26 mouse cellular contexts compared by ENCODE assay signal in genomic region chr3:61011660-61012059, GRCm38 (mm10). TPM values are rescaled to one million over a fixed set of nuclear protein-coding genes. Genes with fewer than 3 reads are reported as not detected.
DNase-seq lines count a peak whose midpoint lies in the region; ATAC-seq and TF ChIP-seq lines count a peak whose summit lies in the region.
"Had no signal": no experiment of that assay in that cellular context is flagged by ENCODE, and none has a peak within 500 bp of the region (broad histone marks: within the 10 kb centered on the region; RNA-seq: fewer than 3 reads in every experiment).

No protein-coding gene starts in this region.

- H3K4me1 ChIP-seq in kidney, adult 2 months (ENCODE audit: control insufficient read depth, insufficient read depth, low read length), result no peaks in the 10 kb centered on the region; the same call in 1 of the 2 replicates
- H3K4me1 ChIP-seq: embryonic facial prominence, embryonic 15.5 days; limb, embryonic 12.5 days; liver, embryonic 13.5 days; midbrain, embryonic 13.5 days had no signal

- no peaks in the 10 kb centered on the region for H3K36me3 ChIP-seq in kidney, adult 2 months (ENCODE audit: control insufficient read depth, insufficient read depth, low read length)
- H3K36me3 ChIP-seq: embryonic facial prominence, embryonic 15.5 days; limb, embryonic 12.5 days; liver, embryonic 13.5 days; midbrain, embryonic 13.5 days had no signal

- in situ Hi-C loops in Patski (cut with MboI; ENCODE audit: low pct_unique_long_range_greater_than_20kb), result no loop called here

- no peaks in the 10 kb centered on the region for H3K27me3 ChIP-seq in kidney, adult 2 months (replicated peaks; ENCODE audit: control insufficient read depth, insufficient read depth, low read length)
- H3K27me3 ChIP-seq in Patski, result peaks cover 19% of the 10 kb centered on the region
- H3K27me3 ChIP-seq: CH12.LX; embryonic facial prominence, embryonic 15.5 days; liver, embryonic 13.5 days; megakaryocyte, embryonic 14.5 days; midbrain, embryonic 13.5 days had no signal

- POLR2A ChIA-PET in Patski (lab: Charles Lee), result no interaction called here

- DNase-seq in kidney, adult 2 months, result peak; percentile 51
- DNase-seq in kidney, postnatal 4 days, result no peak
- DNase-seq in Muller cell, postnatal 12 days (ENCODE audit: inconsistent ontology term), result peak; percentile 39
- no peak for DNase-seq in Patski (ENCODE audit: low read depth, low spot score)
- DNase-seq in large intestine, adult 2 months (ENCODE audit: low read depth, low spot score), result peak; percentile 68
- no peak for DNase-seq in gastrocnemius, postnatal 36 days
- no peak for DNase-seq in right cerebral cortex, adult 18-20 months
- DNase-seq: adrenal gland, postnatal 14 days; B cell, adult 2 months; cerebellum, adult 9-10 months; gastrocnemius, postnatal 10 days; heart, adult 11 months; liver, embryonic 13.5 days; lung, adult 2 months; lung, postnatal 14 days; right cerebral cortex, postnatal 14 days; spleen, adult 18-20 months; thymus, postnatal 4 days had no signal

- ATAC-seq in Patski, result peak; percentile 73
- ATAC-seq: forebrain, embryonic 14.5 days; hindbrain, postnatal 0 days; midbrain, embryonic 13.5 days had no signal

- CTCF ChIA-PET in Patski (lab: Charles Lee), result no interaction called here

- H3K27ac ChIP-seq in kidney, adult 2 months (ENCODE audit: insufficient read depth, low read depth, low read length), result no peak overlapping the region
- H3K27ac ChIP-seq: embryonic facial prominence, embryonic 15.5 days; hindbrain, postnatal 0 days; kidney, postnatal 0 days; limb, embryonic 12.5 days; liver, embryonic 13.5 days; midbrain, embryonic 13.5 days had no signal

- TF ChIP-seq CTCF in kidney, adult 2 months (conservative IDR thresholded peaks at IDR 0.05; ENCODE audit: insufficient read depth, insufficient read length, low read depth, low read length), result no peak
- TF ChIP-seq CTCF in Patski (IDR thresholded peaks at IDR 0.05), result no peak

- no peak for TF ChIP-seq POLR2A in kidney, adult 2 months (IDR thresholded peaks at IDR 0.05; ENCODE audit: low read depth, low read length)

- H3K4me3 ChIP-seq in kidney, adult 2 months (ENCODE audit: insufficient read depth, low read depth, low read length), result no peak overlapping the region
- H3K4me3 ChIP-seq: embryonic facial prominence, embryonic 15.5 days; limb, embryonic 12.5 days; liver, embryonic 13.5 days; megakaryocyte, embryonic 14.5 days; midbrain, embryonic 13.5 days had no signal

- intact Hi-C loops in gastrocnemius, postnatal 36 days (cut with DNase I), result no loop called here

- WGBS in kidney, adult 2 months, result 39% methylated on average over 5 of the region's 5 CpGs
- 20% methylated on average over 5 of the region's 5 CpGs for WGBS in large intestine, adult 2 months

RNA-seq across cellular contexts. Expression of gene P2ry1, which starts 9.1 kb away (rescaled TPM):
- 3.3 and 3.7 TPM in 2 replicates for polyA plus RNA-seq in kidney, adult 2 months (2012; rRNA removed)
- polyA plus RNA-seq in Patski (2021), result 0.10 TPM
- 12.3 and 21.8 TPM in 2 replicates for polyA plus RNA-seq in large intestine, adult 2 months (2012; rRNA removed)
- 10 to 100 TPM; 11.3 to 12.5 TPM for total RNA-seq in gastrocnemius, postnatal 36 days (2021)
- total RNA-seq: CH12.LX had no signal

Comparison
In these comparisons a context has a peak if more than half of its experiments do, and no peak if none do; other contexts are left out.
1. DNase-seq: peak in kidney, adult 2 months (single experiment), Muller cell, postnatal 12 days (single experiment) and large intestine, adult 2 months (single experiment); none in kidney, postnatal 4 days (0 of 2), Patski (single experiment), gastrocnemius, postnatal 36 days (0 of 2) and right cerebral cortex, adult 18-20 months (single experiment).